Mouse (Mus musculus) Patski (cell line): ENCODE measurements around the gene Man1b1. TPM values are rescaled to one million over a fixed set of nuclear protein-coding genes. Genes with fewer than 3 reads are reported as not detected.

Experiments
- ATAC-seq: fragments of 100-300 bp; one replicate; pipeline ENCODE4 v1.8.0; 2021
- CTCF ChIA-PET: fragments of 350-600 bp; sonication (Branson Sonifier 250); formaldehyde crosslinking; loops from one replicate; lab custom pipeline; 2022; ENCODE audit warnings: inconsistent platforms; lab: Charles Lee
- POLR2A ChIA-PET: fragments of 350-600 bp; sonication (Branson Sonifier 250); formaldehyde crosslinking; loops from one replicate; lab custom pipeline; 2022; ENCODE audit warnings: antibody characterized with exemption, inconsistent platforms; lab: Charles Lee
- DNase-seq: peaks from one replicate; pipeline ENCODE4 v3.0.0-alpha.2; 2011; ENCODE audit warnings: low read depth, low spot score
- H3K27me3 ChIP-seq: fragments of 371-371 bp; one replicate; pipeline ENCODE4 v1.5.1; 2021
- CTCF ChIP-seq: fragments of 100-300 bp; IDR thresholded peaks from one replicate; pipeline ENCODE4 v1.5.1; 2021
- in situ Hi-C: fragments of 300-500 bp; cut with MboI; formaldehyde crosslinking; loops from 3 replicates; pipeline ENCODE4 v1.11.1; 2018; ENCODE audit warnings: low pct_unique_long_range_greater_than_20kb, mixed read lengths
- polyA plus RNA-seq: library from polyadenylated mRNA; unstranded; gene quantifications from one replicate; pipeline ENCODE4 v1.2.3, GENCODE M21; 2021

Gene Man1b1
- polyA plus RNA-seq, 1 experiment from 2014 or later: 75.5 TPM

GRCm38 (mm10) chr2:25328440-25328839 lies 3.7 kb upstream of the Man1b1 start:
- peak; percentile 71 for TF ChIP-seq CTCF
- in situ Hi-C loops: no loop called here
- ChIA-PET CTCF (interaction anchor here (0.8 to 3.5 kb wide), 5 partner anchors 20 to 65 kb away, joined by 3 to 10 read pairs (median 4); no protein-coding TSS in a partner anchor), POLR2A (interaction anchor here (1.1 kb wide), 1 partner anchor 48 kb away, joined by 3 read pairs; no protein-coding TSS in a partner anchor)
- DNase-seq: no peak
- peaks cover 19% of the 10 kb centered on the region for H3K27me3 ChIP-seq
- no peak for ATAC-seq

GRCm38 (mm10) chr2:25331470-25331869 lies 668 bp upstream of the Man1b1 start:
- no peak for DNase-seq
- POLR2A ChIA-PET: no interaction called here
- no peak for ATAC-seq

GRCm38 (mm10) chr2:25333569-25333968 lies 1.4 kb downstream of the Man1b1 start:
- no peak for ATAC-seq
- POLR2A ChIA-PET: no interaction called here
- CTCF ChIA-PET: no interaction called here
- no peak for DNase-seq
- in situ Hi-C loops: loop anchor here (5.0 kb wide), 1 partner anchor 56 kb away; no protein-coding TSS in a partner anchor
- no peaks in the 10 kb centered on the region for H3K27me3 ChIP-seq
- TF ChIP-seq CTCF: no peak

More at GRCm38 (mm10) chr2:25331470-25331869, 668 bp upstream of the Man1b1 start:
- H3K27me3 ChIP-seq: no peaks in the 10 kb centered on the region
- CTCF ChIA-PET: no interaction called here
- in situ Hi-C loops: loop anchor here (5.0 kb wide), 1 partner anchor 54 kb away; no protein-coding TSS in a partner anchor
- TF ChIP-seq CTCF: no peak

GRCm38 (mm10) chr2:25338303-25338702 lies 6.2 kb downstream of the Man1b1 start:
- no peaks in the 10 kb centered on the region for H3K27me3 ChIP-seq
- ATAC-seq (no peak), DNase-seq (no peak)
- ChIA-PET POLR2A (no interaction called here), CTCF (no interaction called here)
- no peak for TF ChIP-seq CTCF
- in situ Hi-C loops: no loop called here

- DNase-seq (no peak), ATAC-seq (no peak)
- TF ChIP-seq CTCF: no peak
- CTCF ChIA-PET: no interaction called here
- in situ Hi-C loops: no loop called here
- no peaks in the 10 kb centered on the region for H3K27me3 ChIP-seq
- POLR2A ChIA-PET: interaction anchor here (0.6 kb wide), 1 partner anchor 156 kb away, joined by 3 read pairs; no protein-coding TSS in a partner anchor
Measured at GRCm38 (mm10) chr2:25348162-25348561, 16.0 kb downstream of the Man1b1 start.

GRCm38 (mm10) chr2:25349499-25349898 lies 17.4 kb downstream of the Man1b1 start:
- ATAC-seq (no peak), DNase-seq (no peak)
- no peak for TF ChIP-seq CTCF
- CTCF ChIA-PET: interaction anchor here (1.4 kb wide), 3 partner anchors 11 to 57 kb away, joined by 3 to 6 read pairs (median 4); no protein-coding TSS in a partner anchor
- POLR2A ChIA-PET: interaction anchor here (0.7 to 1.2 kb wide), 2 partner anchors 15 to 17 kb away, joined by 3 to 4 read pairs; partner anchors contain the start of gene Man1b1
- in situ Hi-C loops: no loop called here
- no peaks in the 10 kb centered on the region for H3K27me3 ChIP-seq

GRCm38 (mm10) chr2:25350701-25351100 lies 18.6 kb downstream of the Man1b1 start:
- DNase-seq (no peak), ATAC-seq (no peak)
- TF ChIP-seq CTCF: no peak
- no peaks in the 10 kb centered on the region for H3K27me3 ChIP-seq
- CTCF ChIA-PET: interaction anchor here (0.9 to 1.4 kb wide), 3 partner anchors 10 to 55 kb away, joined by 3 to 4 read pairs (median 3); no protein-coding TSS in a partner anchor
- in situ Hi-C loops: no loop called here
- POLR2A ChIA-PET: interaction anchor here (1.2 kb wide), 1 partner anchor 18 kb away, joined by 4 read pairs; the partner anchor contains the start of gene Man1b1

GRCm38 (mm10) chr2:25354211-25354610 lies 22.1 kb downstream of the Man1b1 start:
- no peak for TF ChIP-seq CTCF
- no peak for ATAC-seq
- DNase-seq: no peak
- CTCF ChIA-PET: no interaction called here
- in situ Hi-C loops: no loop called here
- H3K27me3 ChIP-seq: no peaks in the 10 kb centered on the region
- POLR2A ChIA-PET: interaction anchor here (1.4 kb wide), 1 partner anchor 17 kb away, joined by 3 read pairs; no protein-coding TSS in a partner anchor

GRCm38 (mm10) chr2:25355419-25356066 lies 23.4 kb downstream of the Man1b1 start:
- in situ Hi-C loops: no loop called here
- CTCF ChIA-PET: no interaction called here
- ATAC-seq: no peak

GRCm38 (mm10) chr2:25356208-25357079 lies 24.3 kb downstream of the Man1b1 start, which contains the start of gene Dpp7:
TSS of gene Dpp7 (minus strand) at chr2:25356359.
- no peaks in the 10 kb centered on the region for H3K27me3 ChIP-seq
- CTCF ChIA-PET: no interaction called here
- ATAC-seq: peak; percentile 18
- POLR2A ChIA-PET: no interaction called here
- in situ Hi-C loops: no loop called here
- DNase-seq: no peak
- no peak for TF ChIP-seq CTCF

More at GRCm38 (mm10) chr2:25355419-25356066, 23.4 kb downstream of the Man1b1 start:
- no peaks in the 10 kb centered on the region for H3K27me3 ChIP-seq
- DNase-seq: no peak
- TF ChIP-seq CTCF: no peak
- POLR2A ChIA-PET: no interaction called here
